Mouse (Mus musculus) embryonic facial prominence, embryonic 15.5 days (tissue): ENCODE results near the gene Olfr465-ps1. TPM values are rescaled to one million over a fixed set of nuclear protein-coding genes. Genes with fewer than 3 reads are reported as not detected.
A peak's percentile ranks its signal among the peaks of the same experiment; 100 is the strongest.

ENCODE experiments used
- ATAC-seq: fragments of 200-750 bp; cut with Nextera tagmentation; 2 replicates; pipeline ENCODE4 v1.8.0; 2017; ENCODE audit warnings: low read depth, moderate TSS enrichment; ENCODE audit not compliant: insufficient number of reproducible peaks, low FRiP score, low TSS enrichment
- H3K27ac ChIP-seq: fragments of 300-500 bp; sonication (generic); replicated peaks from 2 replicates; pipeline ENCODE4 v1.5.1; 2015; ENCODE audit warnings: mild to moderate bottlenecking, inconsistent platforms
- H3K27me3 ChIP-seq: fragments of 300-500 bp; sonication (generic); 2 replicates; pipeline ENCODE4 v1.6.1; 2015; ENCODE audit warnings: inconsistent platforms
- H3K36me3 ChIP-seq: fragments of 300-500 bp; sonication (generic); 2 replicates; pipeline ENCODE4 v1.6.1; 2015; ENCODE audit warnings: mild to moderate bottlenecking, inconsistent platforms
- H3K4me1 ChIP-seq: fragments of 300-500 bp; sonication (generic); 2 replicates; pipeline ENCODE4 v1.6.1; 2015; ENCODE audit warnings: inconsistent platforms
- H3K4me2 ChIP-seq: fragments of 300-500 bp; sonication (generic); replicated peaks from 2 replicates; pipeline ENCODE4 v1.6.1; 2015; ENCODE audit warnings: mild to moderate bottlenecking, inconsistent platforms
- H3K4me3 ChIP-seq: fragments of 300-500 bp; sonication (generic); replicated peaks from 2 replicates; pipeline ENCODE4 v1.5.1; 2015; ENCODE audit warnings: mild to moderate bottlenecking, inconsistent platforms
- H3K9ac ChIP-seq: fragments of 300-500 bp; sonication (generic); 2 replicates; pipeline ENCODE4 v1.6.1; 2015; ENCODE audit warnings: inconsistent platforms
- H3K9me3 ChIP-seq: fragments of 300-500 bp; sonication (generic); replicated peaks from 2 replicates; pipeline ENCODE4 v1.6.1; 2016; ENCODE audit warnings: inconsistent platforms
- WGBS: fragments of 180-500 bp; shearing (Covaris S2); methylation state at CpG from one replicate; pipeline ENCODE4 v1.1.7; 2015; 5-methylcytosine and 5-hydroxymethylcytosine counted together
- polyA plus RNA-seq: library from polyadenylated mRNA; unstranded; fragments of >200 nt; fragmentation: Nextera tagmentation; extraction: Ambion mirVana; gene quantifications from 2 replicates; pipeline ENCODE4 v1.2.1, GENCODE M21; 2015

The Olfr465-ps1 gene
- not detected in 2 replicates for polyA plus RNA-seq

GRCm38 (mm10) chr13:65137789-65138188, at the start of gene Olfr465-ps1:
Olfr465-ps1 (plus strand) TSS chr13:65138089.
- no peak within 1 kb of the TSS for H3K4me2 ChIP-seq
- ATAC-seq = no peak
- H3K4me3 ChIP-seq = no peak within 1 kb of the TSS
- H3K27ac ChIP-seq = no peak within 1 kb of the TSS
- no peaks in the 10 kb centered on the region for H3K36me3 ChIP-seq
- no peaks in the 10 kb centered on the region for H3K27me3 ChIP-seq
- no peaks in the 10 kb centered on the region for H3K4me1 ChIP-seq
- H3K9ac ChIP-seq = no peak within 1 kb of the TSS
- 0 out of 2 replicates have a peak, but pooled peaks cover 4% of the 10 kb centered on the region for H3K9me3 ChIP-seq
- 80% methylated on average over 4 of the region's 4 CpGs for WGBS

DNA sequence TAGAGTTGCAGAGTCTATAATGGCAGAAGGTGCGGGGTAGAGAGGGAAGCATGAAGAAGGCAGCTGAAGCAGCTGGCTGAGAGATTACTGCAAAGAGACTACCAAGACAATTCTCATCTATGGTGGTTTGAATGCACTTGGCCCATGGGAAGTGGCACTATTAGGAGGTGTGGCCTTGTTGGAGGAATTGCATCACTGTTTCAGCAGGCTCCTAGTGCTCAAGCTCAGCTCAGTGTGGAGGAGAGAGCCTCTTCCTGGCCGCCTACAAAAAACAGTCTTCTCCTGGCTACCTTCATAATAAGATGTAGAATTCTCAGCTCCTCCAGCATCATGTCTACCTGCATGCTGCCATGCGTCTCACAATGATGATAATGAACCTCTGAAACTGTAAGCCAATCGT, 42.0 kb upstream of the Olfr465-ps1 start:
- 92% methylated on average over 4 of the region's 4 CpGs for WGBS
- Histone ChIP-seq H3K27me3 (no peaks in the 10 kb centered on the region), H3K4me2 (no peak overlapping the region), H3K9ac (no peak overlapping the region), H3K4me1 (no peaks in the 10 kb centered on the region), H3K9me3 (0 out of 2 replicates have a peak, but pooled peaks cover 4% of the 10 kb centered on the region), H3K4me3 (no peak overlapping the region), H3K27ac (no peak overlapping the region), H3K36me3 (peaks cover 27% of the 10 kb centered on the region)
- no peak for ATAC-seq

DNA sequence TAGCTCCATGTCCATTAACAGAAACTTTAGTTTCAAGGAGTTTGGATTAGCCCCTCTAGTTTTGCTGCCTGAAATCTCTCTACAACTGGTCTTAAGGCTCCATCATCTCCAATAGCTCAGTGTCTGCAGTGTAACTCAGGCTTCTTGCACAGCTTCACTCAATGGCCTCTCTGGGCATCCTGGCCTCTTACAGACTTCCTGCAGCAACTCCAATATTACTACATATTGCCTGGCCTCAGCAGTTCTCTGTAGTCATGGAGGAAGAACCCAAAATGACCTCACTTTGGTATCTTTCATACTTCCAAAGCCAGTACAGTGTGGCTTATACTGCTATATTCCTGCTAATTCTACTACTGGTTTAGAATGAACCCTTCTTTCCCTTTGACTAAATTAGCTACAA, 40.9 kb upstream of the Olfr465-ps1 start:
- Histone ChIP-seq H3K27ac (no peak overlapping the region), H3K4me2 (no peak overlapping the region), H3K9ac (no peak overlapping the region), H3K36me3 (peaks cover 23% of the 10 kb centered on the region), H3K27me3 (no peaks in the 10 kb centered on the region), H3K9me3 (peaks cover 10% of the 10 kb centered on the region), H3K4me3 (no peak overlapping the region), H3K4me1 (no peaks in the 10 kb centered on the region)
- ATAC-seq = no peak

DNA sequence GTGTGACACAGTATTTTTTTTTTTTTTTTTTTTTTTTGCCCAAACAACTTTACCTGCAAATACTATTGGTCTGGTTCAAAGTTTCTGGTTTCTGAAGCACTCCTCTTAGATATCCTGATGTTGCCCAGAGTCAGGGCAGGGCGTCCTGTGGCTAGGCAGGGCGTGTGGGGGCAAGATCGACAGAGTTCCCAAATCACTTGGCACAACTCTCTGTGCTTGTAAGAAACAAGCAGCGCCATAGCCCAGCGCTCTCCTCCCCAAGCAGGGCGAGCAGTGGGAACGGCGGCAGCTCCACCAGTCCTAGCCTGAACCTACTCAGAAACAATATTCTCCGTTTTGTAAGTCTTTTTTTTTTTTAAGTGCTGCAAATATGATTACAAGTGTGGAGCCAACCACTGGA, 37.2 kb upstream of the Olfr465-ps1 start:
- peaks cover 26% of the 10 kb centered on the region for H3K9me3 ChIP-seq
- WGBS = 97% methylated on average over 9 of the region's 9 CpGs
- no peak for ATAC-seq

GRCm38 (mm10) chr13:65101232-65101631, 36.7 kb upstream of the Olfr465-ps1 start:
- Histone ChIP-seq H3K4me2 (no peak overlapping the region), H3K9ac (no peak overlapping the region), H3K36me3 (peaks cover 13% of the 10 kb centered on the region; the same call in 1 of the 2 replicates), H3K27ac (no peak overlapping the region), H3K4me1 (no peaks in the 10 kb centered on the region), H3K4me3 (no peak overlapping the region), H3K27me3 (no peaks in the 10 kb centered on the region), H3K9me3 (peaks cover 29% of the 10 kb centered on the region)
- 89% methylated on average over 3 of the region's 3 CpGs for WGBS
- no peak for ATAC-seq

More for the DNA sequence above, 37.2 kb upstream of the Olfr465-ps1 start:
- no peak overlapping the region for H3K4me3 ChIP-seq
- H3K9ac ChIP-seq = no peak overlapping the region
- H3K4me2 ChIP-seq = no peak overlapping the region
- peaks cover 17% of the 10 kb centered on the region; the same call in 1 of the 2 replicates for H3K36me3 ChIP-seq
- no peaks in the 10 kb centered on the region for H3K4me1 ChIP-seq
- H3K27me3 ChIP-seq = no peaks in the 10 kb centered on the region
- no peak overlapping the region for H3K27ac ChIP-seq

GRCm38 (mm10) chr13:65111961-65112360, 25.9 kb upstream of the Olfr465-ps1 start:
- Histone ChIP-seq H3K36me3 (no peaks in the 10 kb centered on the region), H3K4me3 (peak overlapping the region; percentile 82), H3K9me3 (0 out of 2 replicates have a peak, but pooled peaks cover 3% of the 10 kb centered on the region), H3K4me1 (no peaks in the 10 kb centered on the region), H3K27me3 (no peaks in the 10 kb centered on the region), H3K4me2 (peak overlapping the region; percentile 67), H3K9ac (peak overlapping the region; percentile 86), H3K27ac (peak overlapping the region; percentile 91)
- no peak for ATAC-seq
- WGBS = under 1% methylated on average over 5 of the region's 5 CpGs

DNA sequence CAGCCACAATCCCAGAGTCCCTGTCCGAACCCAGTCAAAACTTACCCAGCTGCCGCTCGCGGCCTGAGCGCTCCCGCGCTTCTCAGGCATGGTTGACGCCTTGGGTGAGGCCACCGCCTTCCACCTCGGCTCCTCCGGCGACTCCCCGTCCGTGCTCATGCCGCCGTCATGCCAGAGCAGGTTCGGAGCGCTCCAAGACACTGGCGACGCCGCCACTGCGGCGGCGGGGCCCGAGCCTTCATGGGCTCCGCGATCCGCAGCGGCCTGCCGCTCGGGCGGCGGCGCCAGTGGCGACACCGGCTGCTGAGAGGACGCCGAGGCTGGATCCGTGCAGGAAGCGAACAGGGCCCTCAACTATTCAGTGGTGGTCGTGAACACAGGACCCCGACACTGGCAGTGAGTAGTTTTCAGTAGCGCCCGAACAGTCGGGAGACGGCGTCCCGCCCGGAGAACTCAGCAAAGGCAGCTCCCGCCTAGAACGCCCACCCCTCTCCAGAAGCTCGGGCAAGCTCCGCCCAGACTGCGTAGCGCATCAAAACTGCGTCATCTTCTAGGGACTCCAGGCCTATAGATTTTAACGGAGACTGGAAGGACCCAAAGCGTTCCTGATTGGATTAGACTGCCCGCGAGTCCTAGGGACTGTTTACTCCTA, 25.3 kb upstream of the Olfr465-ps1 start, which contains the start of gene Mfsd14b:
Mfsd14b (minus strand) TSS at position 517 of the 652 bp plus-strand sequence.
- Histone ChIP-seq H3K27me3 (no peaks in the 10 kb centered on the region), H3K4me1 (no peaks in the 10 kb centered on the region), H3K27ac (peak within 1 kb of the TSS; percentile 91), H3K9me3 (0 out of 2 replicates have a peak, but pooled peaks cover 3% of the 10 kb centered on the region), H3K36me3 (no peaks in the 10 kb centered on the region), H3K4me3 (peak within 1 kb of the TSS; percentile 82), H3K9ac (peak within 1 kb of the TSS; percentile 86), H3K4me2 (peak within 1 kb of the TSS; percentile 67)
- ATAC-seq = peak; percentile 99
- WGBS = under 1% methylated on average over 60 of the region's 60 CpGs

DNA sequence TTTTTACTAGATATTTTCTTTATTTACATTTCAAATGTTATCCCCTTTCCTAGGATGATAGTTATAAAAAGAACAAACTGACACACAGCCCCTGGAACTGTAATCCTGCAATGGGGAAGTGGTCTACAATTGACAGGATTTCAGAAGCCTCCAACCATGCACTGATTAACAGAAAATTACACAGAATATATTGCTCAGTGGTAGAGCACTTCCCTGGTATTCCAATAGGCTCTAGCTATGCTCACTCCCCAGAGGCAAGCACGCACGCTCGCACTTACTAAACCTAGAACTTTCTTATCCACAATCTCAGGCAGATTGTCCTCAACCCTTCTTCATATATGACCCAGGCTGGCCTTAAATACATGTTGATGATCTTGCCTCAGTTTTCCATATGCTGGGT, 24.6 kb upstream of the Olfr465-ps1 start:
- WGBS = 61% methylated on average over 3 of the region's 3 CpGs
- ATAC-seq = no peak
- Histone ChIP-seq H3K9ac (peak overlapping the region; percentile 86), H3K4me3 (peak overlapping the region; percentile 82), H3K27ac (peak overlapping the region; percentile 91), H3K9me3 (0 out of 2 replicates have a peak, but pooled peaks cover 3% of the 10 kb centered on the region), H3K4me1 (no peaks in the 10 kb centered on the region), H3K27me3 (no peaks in the 10 kb centered on the region), H3K4me2 (peak overlapping the region; percentile 67), H3K36me3 (no peaks in the 10 kb centered on the region)

DNA sequence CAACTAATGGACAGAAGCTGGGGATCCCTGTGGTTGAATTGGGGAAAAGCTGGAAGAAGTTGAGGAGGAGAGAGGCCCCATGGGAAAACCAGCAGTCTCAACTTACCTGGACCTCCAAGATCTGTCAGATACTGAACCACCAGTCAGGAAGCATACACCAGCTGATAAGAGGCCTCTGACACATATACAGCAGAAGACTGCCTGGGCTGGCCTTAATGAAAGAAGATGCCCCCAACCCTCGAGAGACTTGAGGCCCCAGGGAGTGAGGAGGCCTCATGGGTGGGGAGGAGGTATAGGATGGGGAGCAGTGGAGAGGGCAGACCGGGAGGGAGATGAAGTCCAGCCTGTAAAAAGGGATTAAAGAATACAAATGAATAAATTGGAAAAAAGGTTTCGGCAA, 16.9 kb upstream of the Olfr465-ps1 start:
- Histone ChIP-seq H3K4me2 (no peak overlapping the region), H3K27ac (no peak overlapping the region), H3K27me3 (no peaks in the 10 kb centered on the region), H3K9ac (no peak overlapping the region), H3K9me3 (no peaks in the 10 kb centered on the region), H3K4me3 (no peak overlapping the region), H3K4me1 (no peaks in the 10 kb centered on the region), H3K36me3 (no peaks in the 10 kb centered on the region)
- WGBS = 58% methylated on average over 3 of the region's 3 CpGs
- ATAC-seq = no peak

GRCm38 (mm10) chr13:65122111-65122510, 15.8 kb upstream of the Olfr465-ps1 start:
- Histone ChIP-seq H3K27me3 (no peaks in the 10 kb centered on the region), H3K9me3 (no peaks in the 10 kb centered on the region), H3K4me2 (no peak overlapping the region), H3K36me3 (no peaks in the 10 kb centered on the region), H3K9ac (no peak overlapping the region), H3K27ac (no peak overlapping the region), H3K4me1 (no peaks in the 10 kb centered on the region), H3K4me3 (no peak overlapping the region)
- no peak for ATAC-seq
- 77% methylated on average over 1 of the region's 1 CpGs for WGBS

DNA sequence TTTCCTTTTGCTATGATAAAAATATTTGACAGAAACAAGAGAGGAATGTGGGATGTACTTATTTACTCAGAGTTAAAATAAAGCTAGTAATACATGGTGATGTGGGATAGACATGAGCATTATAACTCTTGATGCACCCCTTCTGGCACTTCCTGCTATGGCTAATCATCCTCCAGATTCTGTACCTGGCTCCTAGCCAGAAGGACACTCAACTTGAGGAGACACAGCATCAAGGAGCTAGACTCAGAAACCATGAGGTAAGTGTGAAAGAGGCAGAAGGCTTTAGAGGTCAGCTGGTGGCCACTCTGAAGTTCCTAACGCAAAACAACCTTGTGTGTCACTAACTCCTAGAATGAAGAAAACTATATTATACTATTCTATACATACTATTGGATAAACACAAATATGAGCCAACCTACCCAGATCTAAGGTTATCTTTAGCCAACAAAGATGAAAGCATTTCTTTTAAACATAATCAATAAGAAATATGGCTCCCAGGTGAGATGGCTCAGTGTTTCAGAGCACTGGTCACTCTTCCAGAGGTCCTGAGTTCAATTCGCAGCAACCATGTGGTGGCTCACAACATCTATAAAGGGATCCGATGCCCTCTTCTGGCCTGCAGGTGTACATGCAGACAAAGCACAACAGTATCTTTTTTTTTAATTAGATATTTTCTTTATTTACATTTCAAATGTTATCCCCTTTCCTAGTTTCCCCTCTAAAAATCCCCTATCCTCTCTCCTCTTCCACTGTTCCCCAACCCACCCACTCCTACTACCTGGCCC, 10.6 kb upstream of the Olfr465-ps1 start:
- Histone ChIP-seq H3K4me2 (no peak overlapping the region), H3K9me3 (no peaks in the 10 kb centered on the region), H3K36me3 (no peaks in the 10 kb centered on the region), H3K9ac (no peak overlapping the region), H3K27ac (no peak overlapping the region), H3K27me3 (no peaks in the 10 kb centered on the region), H3K4me3 (no peak overlapping the region), H3K4me1 (no peaks in the 10 kb centered on the region)
- ATAC-seq = no peak
- WGBS = 58% methylated on average over 3 of the region's 3 CpGs
